Mouse (Mus musculus): ENCODE results near the gene Wdr76. TPM values are rescaled to one million over a fixed set of nuclear protein-coding genes. Genes with fewer than 3 reads are reported as not detected.

Wdr76 gene
- polyA plus RNA-seq, 1 experiment = 7.7 TPM

GRCm38 (mm10) chr2:121584705-121585104, 78.2 kb downstream of the Wdr76 start:
- TF ChIP-seq POLR2A (IDR thresholded peaks at IDR 0.05; ENCODE audit: borderline replicate concordance, extremely low read depth, insufficient read depth, insufficient read length, poor library complexity, severe bottlenecking) (no peak), CTCF (IDR thresholded peaks at IDR 0.05; ENCODE audit: borderline replicate concordance, extremely low read depth, insufficient read depth, insufficient read length) (no peak)

GRCm38 (mm10) chr2:121587523-121588308, 81.2 kb downstream of the Wdr76 start:
- TF ChIP-seq CTCF (IDR thresholded peaks at IDR 0.05; ENCODE audit: borderline replicate concordance, extremely low read depth, insufficient read depth, insufficient read length) (no peak), POLR2A (IDR thresholded peaks at IDR 0.05; ENCODE audit: borderline replicate concordance, extremely low read depth, insufficient read depth, insufficient read length, poor library complexity, severe bottlenecking) (no peak)

More at GRCm38 (mm10) chr2:121584705-121585104, 78.2 kb downstream of the Wdr76 start:
- no peak for DNase-seq (ENCODE audit: low read depth)

GRCm38 (mm10) chr2:121588309-121588694, 81.8 kb downstream of the Wdr76 start:
- TF ChIP-seq POLR2A (IDR thresholded peaks at IDR 0.05; ENCODE audit: borderline replicate concordance, extremely low read depth, insufficient read depth, insufficient read length, poor library complexity, severe bottlenecking) (no peak), CTCF (IDR thresholded peaks at IDR 0.05; ENCODE audit: borderline replicate concordance, extremely low read depth, insufficient read depth, insufficient read length) (no peak)
- peak; percentile 78 for DNase-seq (ENCODE audit: low read depth)

More at GRCm38 (mm10) chr2:121587523-121588308, 81.2 kb downstream of the Wdr76 start:
- peak; percentile 71 for DNase-seq (ENCODE audit: low read depth)

GRCm38 (mm10) chr2:121594131-121594530, 87.6 kb downstream of the Wdr76 start:
- DNase-seq (ENCODE audit: low read depth) = peak; percentile 17
- no peak for TF ChIP-seq POLR2A (IDR thresholded peaks at IDR 0.05; ENCODE audit: borderline replicate concordance, extremely low read depth, insufficient read depth, insufficient read length, poor library complexity, severe bottlenecking)
- TF ChIP-seq CTCF (IDR thresholded peaks at IDR 0.05; ENCODE audit: borderline replicate concordance, extremely low read depth, insufficient read depth, insufficient read length) = no peak

Other genes starting within 250 kb of the Wdr76 start
- gene Trp53bp1, start 235.3 kb upstream of the Wdr76 start, polyA plus RNA-seq (2012; rRNA removed) = 142 and 175 TPM in 2 replicates
- gene Map1a, start 217.1 kb upstream of the Wdr76 start, polyA plus RNA-seq (2012; rRNA removed) = 13.7 and 23.4 TPM in 2 replicates
- gene Ppip5k1, start 151.3 kb upstream of the Wdr76 start, polyA plus RNA-seq (2012; rRNA removed) = 22.1 and 25.8 TPM in 2 replicates
- 39.0 and 49.9 TPM in 2 replicates for gene Ckmt1, start 149.0 kb upstream of the Wdr76 start, polyA plus RNA-seq (2012; rRNA removed)
- 0.04 TPM in 1 of 2 replicates, not detected in the other for gene Strc, start 119.6 kb upstream of the Wdr76 start, polyA plus RNA-seq (2012; rRNA removed)
- 168 and 174 TPM in 2 replicates for gene Pdia3, start 92.9 kb upstream of the Wdr76 start, polyA plus RNA-seq (2012; rRNA removed)
- 6.6 and 6.8 TPM in 2 replicates for gene Catsper2, start 92.9 kb upstream of the Wdr76 start, polyA plus RNA-seq (2012; rRNA removed)
- gene Ell3, start 62.4 kb upstream of the Wdr76 start, polyA plus RNA-seq (2012; rRNA removed) = 0.25 and 0.26 TPM in 2 replicates
- 296 and 465 TPM in 2 replicates for gene Serf2, start 57.5 kb upstream of the Wdr76 start, polyA plus RNA-seq (2012; rRNA removed)
- gene Hypk, start 53.4 kb upstream of the Wdr76 start, polyA plus RNA-seq (2012; rRNA removed) = 31.6 and 32.1 TPM in 2 replicates
- gene Serinc4, start 49.9 kb upstream of the Wdr76 start, polyA plus RNA-seq (2012; rRNA removed) = 4.8 and 7.9 TPM in 2 replicates
- 17.2 and 28.0 TPM in 2 replicates for gene Mfap1b, start 32.7 kb upstream of the Wdr76 start, polyA plus RNA-seq (2012; rRNA removed)
- 10.8 and 18.4 TPM in 2 replicates for gene Mfap1a, start 58 bp upstream of the Wdr76 start, polyA plus RNA-seq (2012; rRNA removed)

All from brain, embryonic 14.5 days (tissue).